12 mouse cellular contexts compared by ENCODE assay signal in genomic region chr5:30762815-30763510, GRCm38 (mm10). TPM values are rescaled to one million over a fixed set of nuclear protein-coding genes. Genes with fewer than 3 reads are reported as not detected.
A peak's percentile ranks its signal among the peaks of the same experiment; 100 is the strongest.
DNase-seq lines count a peak whose midpoint lies in the region; ATAC-seq and TF ChIP-seq lines count a peak whose summit lies in the region.
"Had no signal": no experiment of that assay in that cellular context is flagged by ENCODE, and none has a peak within 500 bp of the region (broad histone marks: within the 10 kb centered on the region; RNA-seq: fewer than 3 reads in every experiment).

No protein-coding gene starts in this region.

- H3K27ac ChIP-seq in lung, embryonic 14.5 days (ENCODE audit: low read depth) = no peak overlapping the region
- H3K27ac ChIP-seq in lung, postnatal 0 days (ENCODE audit: low read length) = no peak overlapping the region
- H3K27ac ChIP-seq in forebrain, embryonic 12.5 days = peak overlapping the region; percentile 88
- peak overlapping the region; percentile 55 for H3K27ac ChIP-seq in olfactory bulb, adult 2 months (ENCODE audit: insufficient read depth, low read depth, low read length)
- H3K27ac ChIP-seq: heart, embryonic 10.5 days; kidney, embryonic 15.5 days; limb, embryonic 13.5 days had no signal

- ATAC-seq in lung, embryonic 14.5 days (ENCODE audit: insufficient read depth) = no peak
- no peak for ATAC-seq in lung, postnatal 0 days
- peak; percentile 88 for ATAC-seq in forebrain, embryonic 12.5 days (ENCODE audit: low FRiP score)

- H3K27me3 ChIP-seq in lung, embryonic 14.5 days (ENCODE audit: insufficient read depth, low read length) = no peaks in the 10 kb centered on the region
- H3K27me3 ChIP-seq in lung, postnatal 0 days (replicated peaks; ENCODE audit: insufficient read depth, low read length) = no peaks in the 10 kb centered on the region
- H3K27me3 ChIP-seq in forebrain, embryonic 12.5 days = no peaks in the 10 kb centered on the region
- H3K27me3 ChIP-seq: kidney, embryonic 15.5 days; limb, embryonic 13.5 days had no signal

- no peak overlapping the region for H3K9ac ChIP-seq in lung, embryonic 14.5 days
- H3K9ac ChIP-seq in lung, postnatal 0 days (replicated peaks; ENCODE audit: low read depth) = no peak overlapping the region
- peak overlapping the region; percentile 33; the same call in 1 of the 2 replicates for H3K9ac ChIP-seq in forebrain, embryonic 12.5 days
- H3K9ac ChIP-seq: kidney, embryonic 15.5 days; limb, embryonic 13.5 days had no signal

- no peak overlapping the region for H3K4me2 ChIP-seq in lung, embryonic 14.5 days
- no peak overlapping the region for H3K4me2 ChIP-seq in lung, postnatal 0 days (replicated peaks; ENCODE audit: low read depth, low read length)
- peak overlapping the region; percentile 19 for H3K4me2 ChIP-seq in forebrain, embryonic 12.5 days
- H3K4me2 ChIP-seq: kidney, embryonic 15.5 days; limb, embryonic 13.5 days had no signal

- TF ChIP-seq EP300 in lung, postnatal 0 days (IDR thresholded peaks at IDR 0.05) = no peak

- peaks cover 4% of the 10 kb centered on the region; the same call in 1 of the 2 replicates for H3K4me1 ChIP-seq in lung, embryonic 14.5 days (ENCODE audit: insufficient read depth)
- no peaks in the 10 kb centered on the region; the same call in 1 of the 2 replicates for H3K4me1 ChIP-seq in lung, postnatal 0 days (ENCODE audit: insufficient read depth, low read depth, low read length)
- peaks cover 51% of the 10 kb centered on the region for H3K4me1 ChIP-seq in forebrain, embryonic 12.5 days
- H3K4me1 ChIP-seq in olfactory bulb, adult 2 months (ENCODE audit: control insufficient read depth, insufficient read depth, low read length) = peaks cover 40% of the 10 kb centered on the region
- H3K4me1 ChIP-seq: limb, embryonic 13.5 days had no signal

- WGBS in lung, embryonic 14.5 days = 51% methylated on average over 14 of the region's 14 CpGs
- 54% methylated on average over 14 of the region's 14 CpGs for WGBS in lung, postnatal 0 days
- 38% methylated on average over 14 of the region's 14 CpGs for WGBS in forebrain, embryonic 12.5 days
- WGBS in olfactory bulb, adult 2 months = 35% methylated on average over 14 of the region's 14 CpGs

- DNase-seq in lung, embryonic 14.5 days = peak; percentile 43
- DNase-seq in lung, postnatal 0 days (ENCODE audit: low spot score) = no peak
- DNase-seq in left cerebral cortex, postnatal 25 days (ENCODE audit: low spot score in 2 of 2) = peak; percentile 64 to 74
- DNase-seq in heart, postnatal 4 days = no peak
- DNase-seq in kidney, postnatal 4 days = no peak
- no peak for DNase-seq in T-cell, adult 2 months (ENCODE audit: low spot score)
- DNase-seq: cerebellum, adult 18-20 months had no signal

- TF ChIP-seq POLR2A in olfactory bulb, adult 2 months (IDR thresholded peaks at IDR 0.05; ENCODE audit: insufficient read depth, low read depth, low read length) = no peak

- no peaks in the 10 kb centered on the region for H3K9me3 ChIP-seq in lung, embryonic 14.5 days (ENCODE audit: low read depth, low read length)
- no peaks in the 10 kb centered on the region for H3K9me3 ChIP-seq in lung, postnatal 0 days (ENCODE audit: low read length)
- H3K9me3 ChIP-seq in forebrain, embryonic 12.5 days = no peaks in the 10 kb centered on the region
- H3K9me3 ChIP-seq: heart, embryonic 10.5 days; kidney, embryonic 15.5 days; limb, embryonic 13.5 days had no signal

- H3K4me3 ChIP-seq in lung, embryonic 14.5 days (ENCODE audit: low read depth, low read length) = no peak overlapping the region
- no peak overlapping the region for H3K4me3 ChIP-seq in lung, postnatal 0 days (ENCODE audit: low read depth, low read length)
- H3K4me3 ChIP-seq in forebrain, embryonic 12.5 days (replicated peaks) = no peak overlapping the region
- H3K4me3 ChIP-seq in olfactory bulb, adult 2 months (ENCODE audit: insufficient read depth, low read depth, low read length) = no peak overlapping the region
- H3K4me3 ChIP-seq: heart, embryonic 10.5 days; kidney, embryonic 15.5 days; limb, embryonic 13.5 days had no signal

- H3K36me3 ChIP-seq in lung, embryonic 14.5 days (ENCODE audit: insufficient read depth) = no peaks in the 10 kb centered on the region
- no peaks in the 10 kb centered on the region for H3K36me3 ChIP-seq in lung, postnatal 0 days (ENCODE audit: insufficient read depth, low read length)
- H3K36me3 ChIP-seq in forebrain, embryonic 12.5 days (replicated peaks) = peaks cover 15% of the 10 kb centered on the region
- H3K36me3 ChIP-seq: heart, embryonic 10.5 days; kidney, embryonic 15.5 days; limb, embryonic 13.5 days had no signal

- no peak for TF ChIP-seq CTCF in lung, embryonic 14.5 days (IDR thresholded peaks at IDR 0.05; ENCODE audit: low read depth)
- TF ChIP-seq CTCF in lung, postnatal 0 days (IDR thresholded peaks at IDR 0.05) = no peak
- TF ChIP-seq CTCF in olfactory bulb, adult 2 months (IDR thresholded peaks at IDR 0.05; ENCODE audit: insufficient read depth, low read depth, low read length) = no peak

- intact Hi-C loops in left cerebral cortex, postnatal 25 days (cut with DNase I) = no loop called here

RNA-seq across cellular contexts. Expression of gene Mapre3, which starts 51.5 kb away (rescaled TPM):
- 17.9 and 18.2 TPM in 2 replicates for polyA plus RNA-seq in lung, embryonic 14.5 days (2014; fragmentation: Nextera tagmentation; extraction: Ambion mirVana)
- polyA plus RNA-seq in lung, postnatal 0 days (2015; fragmentation: Nextera tagmentation; extraction: Ambion mirVana) = 23.2 and 27.2 TPM in 2 replicates
- 58.4 and 60.5 TPM in 2 replicates for polyA plus RNA-seq in forebrain, embryonic 12.5 days (2016; fragmentation: Nextera tagmentation; extraction: Ambion mirVana)
- 100 to 1,000 TPM; 210 to 224 TPM for total RNA-seq in left cerebral cortex, postnatal 25 days (2021)
- polyA plus RNA-seq in olfactory bulb, adult 2 months (2012; ENCODE audit: insufficient read depth, insufficient read length, low replicate concordance, missing spikeins) = not detected in 2 replicates
- total RNA-seq in heart, postnatal 4 days (2021) = 10 to 100 TPM; 16.2 to 18.9 TPM

RNA-seq across cellular contexts. Expression of gene Dpysl5, which starts 51.6 kb away (rescaled TPM):
- polyA plus RNA-seq in lung, embryonic 14.5 days (2014; fragmentation: Nextera tagmentation; extraction: Ambion mirVana) = 6.6 and 7.3 TPM in 2 replicates
- polyA plus RNA-seq in lung, postnatal 0 days (2015; fragmentation: Nextera tagmentation; extraction: Ambion mirVana) = 1.4 and 1.6 TPM in 2 replicates
- 109 and 134 TPM in 2 replicates for polyA plus RNA-seq in forebrain, embryonic 12.5 days (2016; fragmentation: Nextera tagmentation; extraction: Ambion mirVana)
- total RNA-seq in left cerebral cortex, postnatal 25 days (2021) = 10 to 100 TPM; 27.7 to 31.5 TPM
- polyA plus RNA-seq in olfactory bulb, adult 2 months (2012; ENCODE audit: insufficient read depth, insufficient read length, low replicate concordance, missing spikeins) = not detected in 2 replicates
- 1 to 10 TPM; 1.6 to 2.0 TPM for total RNA-seq in heart, postnatal 4 days (2021)

Comparison
In these comparisons a context has a peak if more than half of its experiments do, and no peak if none do; other contexts are left out.
1. DNase-seq: peak in lung, embryonic 14.5 days (single experiment) and left cerebral cortex, postnatal 25 days (2 of 2); none in lung, postnatal 0 days (single experiment), heart, postnatal 4 days (single experiment), kidney, postnatal 4 days (0 of 2) and T-cell, adult 2 months (single experiment).
2. H3K27ac ChIP-seq: peak in forebrain, embryonic 12.5 days (single experiment) and olfactory bulb, adult 2 months (single experiment); none in lung, embryonic 14.5 days (single experiment) and lung, postnatal 0 days (single experiment).
3. RNA of gene Mapre3, which starts 51.5 kb away (polyA plus RNA-seq): 58.4 to 60.5 TPM in forebrain, embryonic 12.5 days, 23.2 to 27.2 TPM in lung, postnatal 0 days and 17.9 to 18.2 TPM in lung, embryonic 14.5 days; not detected in olfactory bulb, adult 2 months; every median in the first group is over 10 times any median in the second.
4. RNA of gene Dpysl5, which starts 51.6 kb away (polyA plus RNA-seq): 109 to 134 TPM in forebrain, embryonic 12.5 days; 6.6 to 7.3 TPM in lung, embryonic 14.5 days, 1.4 to 1.6 TPM in lung, postnatal 0 days and not detected in olfactory bulb, adult 2 months; every median in the first group is over 10 times any median in the second.